Mouse (Mus musculus) thymus, postnatal 10 days (tissue): ENCODE measurements around the gene Gm8374.
A peak's percentile ranks its signal among the peaks of the same experiment; 100 is the strongest.
"Not testable (repeated sequence)": the region's sequence is repeated elsewhere in the genome, so short reads cannot be mapped to it uniquely, and the experiment has no call there.

Experiments used
- DNase-seq, 2 experiments: peaks; one replicate each; pipeline ENCODE4 v3.0.0; 2021; ENCODE audit warnings: low spot score in 2 of 2

Gene Gm8374

GRCm38 (mm10) chr14:7365034-7365433 lies at the start of gene Gm8374:
Gene Gm8374 (minus strand): TSS chr14:7365134.
- not testable (repeated sequence) for DNase-seq

- DNase-seq, result not testable (repeated sequence)
Observed at GRCm38 (mm10) chr14:7332295-7332694, 32.6 kb downstream of the Gm8374 start, which contains the start of gene Gm5797. Gene Gm5797 (minus strand): TSS chr14:7332395.

DNA sequence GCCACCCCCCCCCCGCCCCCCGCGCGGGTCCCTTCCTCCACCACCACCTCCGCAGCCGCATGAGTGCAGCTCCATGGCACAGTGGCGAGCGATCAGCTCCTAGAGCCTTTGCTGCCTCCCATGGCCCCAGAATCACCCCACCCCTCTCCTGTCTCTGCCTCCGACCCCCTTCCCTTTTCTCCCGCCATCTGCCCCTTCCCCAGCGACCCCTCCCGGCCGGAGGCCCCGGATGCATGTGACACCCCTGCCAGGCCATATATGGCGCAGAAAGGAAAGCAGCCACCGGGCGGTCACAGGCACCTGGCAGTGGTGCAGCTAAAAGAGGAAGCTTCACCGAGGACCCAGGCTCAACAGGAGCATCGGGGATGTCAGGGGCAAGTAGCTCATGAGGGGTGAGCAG lies 49.8 kb downstream of the Gm8374 start:
- DNase-seq, result peak; percentile 20 to 23

- peak in 1 of 2 experiments; percentile 3 for DNase-seq
Observed at GRCm38 (mm10) chr14:7314661-7315060, 50.3 kb downstream of the Gm8374 start, which contains the start of gene Gm3739. Gene Gm3739 (minus strand): TSS chr14:7315049.
